In the genomic region with DNA sequence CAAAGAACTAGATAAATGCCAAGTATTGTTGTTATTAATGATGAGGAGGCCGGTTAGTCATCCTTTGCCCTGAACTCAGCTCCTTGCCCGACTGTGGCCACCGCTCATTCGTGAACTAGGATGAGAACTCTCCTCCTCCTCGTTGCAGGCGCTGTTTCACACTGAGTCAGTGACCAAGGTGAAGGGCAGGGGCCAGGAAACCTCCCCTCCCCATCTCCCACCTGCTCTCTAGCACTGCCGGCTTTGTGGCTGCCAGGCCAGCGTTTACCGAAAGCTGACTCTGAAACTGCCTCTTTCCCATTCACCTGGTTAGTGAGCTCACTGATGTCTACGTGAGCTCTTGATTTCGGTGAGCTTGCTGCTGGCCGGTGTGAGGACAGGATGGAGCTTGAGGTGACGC, we compare ENCODE assay signal across 18 mouse cellular contexts.
DNase-seq lines count a peak whose midpoint lies in the region; TF ChIP-seq lines count a peak whose summit lies in the region.
"Had no signal": no experiment of that assay in that cellular context is flagged by ENCODE, and none has a peak within 500 bp of the region (broad histone marks: within the 10 kb centered on the region; RNA-seq: fewer than 3 reads in every experiment).

No protein-coding gene starts in this region.

- H3K9me3 ChIP-seq in E14TG2a.4 (ENCODE audit: low read length): peaks cover 13% of the 10 kb centered on the region
- H3K9me3 ChIP-seq: embryonic facial prominence, embryonic 13.5 days; forebrain, embryonic 13.5 days; G1E; heart, embryonic 10.5 days; hindbrain, embryonic 13.5 days had no signal

- TF ChIP-seq CTCF in E14TG2a.4 (conservative IDR thresholded peaks at IDR 0.05; ENCODE audit: low read length): no peak

- H3K27me3 ChIP-seq in E14TG2a.4 (ENCODE audit: insufficient read depth, low read length): no peaks in the 10 kb centered on the region
- H3K27me3 ChIP-seq: embryonic facial prominence, embryonic 13.5 days; forebrain, embryonic 13.5 days; hindbrain, embryonic 13.5 days had no signal

- intact Hi-C loops in heart, postnatal 36 days (cut with DNase I): no loop called here

- peak overlapping the region; percentile 45; the same call in 1 of the 2 replicates for H3K4me3 ChIP-seq in E14TG2a.4 (replicated peaks; ENCODE audit: low read length)
- H3K4me3 ChIP-seq: embryonic facial prominence, embryonic 13.5 days; forebrain, embryonic 13.5 days; heart, embryonic 10.5 days; hindbrain, embryonic 13.5 days had no signal

- H3K4me1 ChIP-seq in E14TG2a.4 (replicated peaks; ENCODE audit: low read depth, low read length): peaks cover 60% of the 10 kb centered on the region
- H3K4me1 ChIP-seq: hindbrain, embryonic 13.5 days had no signal

- H3K36me3 ChIP-seq in E14TG2a.4 (ENCODE audit: insufficient read depth, low read length): peaks cover 9% of the 10 kb centered on the region
- H3K36me3 ChIP-seq: embryonic facial prominence, embryonic 13.5 days; G1E; heart, embryonic 10.5 days; hindbrain, embryonic 13.5 days had no signal

- peak; percentile 19 for DNase-seq in CD4-positive, CD25-positive, alpha-beta regulatory T cell, adult 2 months (ENCODE audit: low read depth, low spot score)
- DNase-seq in induced T-regulatory cell, adult 2 months (ENCODE audit: low read depth): peak; percentile 77
- no peak for DNase-seq in layer of hippocampus, postnatal 10 days (ENCODE audit: low spot score in 2 of 2)
- DNase-seq in heart, postnatal 36 days: no peak
- DNase-seq in embryo, embryonic 9.5 days (ENCODE audit: extremely low spot score): no peak
- DNase-seq: adrenal gland, postnatal 14 days; cerebellum, adult 11-12 months; cerebellum, adult 9-10 months; cerebellum, postnatal 25 days; gastrocnemius, postnatal 36 days; heart, adult 11 months; heart, postnatal 10 days had no signal

Comparison
In these comparisons a context has a peak if more than half of its experiments do, and no peak if none do; other contexts are left out.
1. DNase-seq: peak in CD4-positive, CD25-positive, alpha-beta regulatory T cell, adult 2 months (single experiment) and induced T-regulatory cell, adult 2 months (single experiment); none in layer of hippocampus, postnatal 10 days (0 of 2), heart, postnatal 36 days (0 of 2) and embryo, embryonic 9.5 days (single experiment).